Mouse (Mus musculus) embryonic facial prominence, embryonic 11.5 days (tissue): ENCODE data around the gene Dcbld1. TPM values are rescaled to one million over a fixed set of nuclear protein-coding genes. Genes with fewer than 3 reads are reported as not detected.

ENCODE experiments used
- ATAC-seq: fragments of 200-750 bp; cut with Nextera tagmentation; replicated peaks from 2 replicates; pipeline ENCODE4 v1.8.0; 2017; ENCODE audit warnings: low read depth; ENCODE audit not compliant: insufficient number of reproducible peaks, low FRiP score, low TSS enrichment
- DNase-seq: peaks from one replicate; pipeline ENCODE4 v3.0.0-alpha.2; 2015; ENCODE audit warnings: low spot score
- H3K27ac ChIP-seq: fragments of 300-500 bp; sonication (generic); replicated peaks from 2 replicates; pipeline ENCODE4 v1.5.1; 2014; ENCODE audit warnings: mild to moderate bottlenecking, low read depth, low read length, control low read depth
- H3K27me3 ChIP-seq: fragments of 300-500 bp; sonication (generic); 2 replicates; pipeline ENCODE4 v1.6.1; 2014; ENCODE audit warnings: mild to moderate bottlenecking, low read length, moderate library complexity, mixed read lengths; ENCODE audit not compliant: control insufficient read depth, insufficient read depth
- H3K36me3 ChIP-seq: fragments of 300-500 bp; sonication (generic); replicated peaks from 2 replicates; pipeline ENCODE4 v1.6.1; 2014; ENCODE audit warnings: low read depth, mild to moderate bottlenecking, low read length, moderate library complexity, mixed read lengths; ENCODE audit not compliant: control insufficient read depth, insufficient read depth
- H3K4me1 ChIP-seq: fragments of 300-500 bp; sonication (generic); 2 replicates; pipeline ENCODE4 v1.6.1; 2014; ENCODE audit warnings: low read length, mixed read lengths; ENCODE audit not compliant: control insufficient read depth, insufficient read depth
- H3K4me2 ChIP-seq: fragments of 300-500 bp; sonication (generic); 2 replicates; pipeline ENCODE4 v1.6.1; 2014; ENCODE audit warnings: low read depth, mild to moderate bottlenecking, control low read depth, low read length, moderate library complexity
- H3K4me3 ChIP-seq: fragments of 300-500 bp; sonication (generic); 2 replicates; pipeline ENCODE4 v1.5.1; 2014; ENCODE audit warnings: low read depth, low read length, control low read depth
- H3K9ac ChIP-seq: fragments of 300-500 bp; sonication (generic); replicated peaks from 2 replicates; pipeline ENCODE4 v1.6.1; 2014; ENCODE audit warnings: mild to moderate bottlenecking, control low read depth, low read length
- H3K9me3 ChIP-seq: fragments of 300-500 bp; sonication (generic); replicated peaks from 2 replicates; pipeline ENCODE4 v1.6.1; 2016; ENCODE audit warnings: mild to moderate bottlenecking, low read length, inconsistent platforms, mixed read lengths; ENCODE audit not compliant: control insufficient read depth
- WGBS: fragments of 180-500 bp; shearing (Covaris S2); extraction: QIAGEN DNeasy Blood & Tissue Kit; methylation state at CpG from one replicate; pipeline ENCODE4 v1.1.7; 2014; 5-methylcytosine and 5-hydroxymethylcytosine counted together
- polyA plus RNA-seq: library from polyadenylated mRNA; unstranded; fragments of >200 nt; fragmentation: Nextera tagmentation; extraction: Ambion mirVana; gene quantifications from 2 replicates; pipeline ENCODE4 v1.2.1, GENCODE M21; 2014

The Dcbld1 gene
- polyA plus RNA-seq, 1 experiment from 2014 or later = 20.9 TPM

DNA sequence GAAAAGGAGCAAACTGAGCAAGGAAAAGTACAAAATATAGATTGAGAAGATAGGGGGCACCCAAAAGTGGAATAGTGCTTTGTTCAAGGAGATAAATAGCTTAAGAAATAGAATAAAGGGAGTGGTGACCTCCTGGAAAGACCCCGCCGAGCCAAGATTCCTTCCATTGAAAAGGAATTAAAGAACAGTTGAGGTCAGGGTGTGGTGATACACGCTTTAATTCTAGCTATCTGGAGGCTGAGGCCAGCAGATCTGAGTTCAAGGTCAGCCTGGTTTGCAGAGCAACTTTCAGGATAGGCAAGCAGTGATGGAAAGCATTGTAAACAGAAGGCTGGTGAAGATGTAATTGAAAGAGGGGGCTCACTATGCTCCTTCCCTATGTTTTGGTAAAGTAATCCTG lies 12.8 kb downstream of the Dcbld1 start:
- H3K27ac ChIP-seq = no peak overlapping the region
- 72% methylated on average over 3 of the region's 3 CpGs for WGBS
- no peak overlapping the region for H3K4me3 ChIP-seq
- H3K4me2 ChIP-seq = no peak overlapping the region
- no peak for DNase-seq
- H3K9me3 ChIP-seq = no peaks in the 10 kb centered on the region
- H3K9ac ChIP-seq = no peak overlapping the region
- no peaks in the 10 kb centered on the region for H3K36me3 ChIP-seq
- no peaks in the 10 kb centered on the region for H3K27me3 ChIP-seq
- no peak for ATAC-seq
- no peaks in the 10 kb centered on the region for H3K4me1 ChIP-seq

DNA sequence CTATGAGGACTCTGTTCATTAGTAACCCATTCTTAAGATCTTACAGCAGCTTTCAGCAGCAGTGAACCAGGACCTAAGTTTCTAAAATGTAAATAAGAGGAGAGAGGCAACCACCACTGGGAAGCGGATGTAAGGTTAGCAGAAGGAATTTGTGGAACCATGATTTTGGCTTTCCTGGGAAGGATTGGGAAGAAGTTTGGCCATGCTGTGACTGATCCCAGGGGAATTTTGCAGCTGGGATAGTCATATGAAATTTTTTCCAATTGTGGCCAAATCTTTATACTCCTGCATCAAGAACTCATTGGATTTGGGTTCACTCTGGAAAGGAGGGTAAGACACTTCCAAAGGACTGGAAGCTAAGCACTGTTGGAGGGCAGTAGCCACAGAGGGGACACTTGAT lies 18.8 kb downstream of the Dcbld1 start:
- Histone ChIP-seq H3K4me1 (no peaks in the 10 kb centered on the region), H3K9me3 (no peaks in the 10 kb centered on the region), H3K36me3 (no peaks in the 10 kb centered on the region), H3K27me3 (no peaks in the 10 kb centered on the region), H3K9ac (no peak overlapping the region), H3K4me3 (no peak overlapping the region), H3K27ac (no peak overlapping the region), H3K4me2 (no peak overlapping the region)
- 87% methylated on average over 1 of the region's 1 CpGs for WGBS
- no peak for DNase-seq
- no peak for ATAC-seq

GRCm38 (mm10) chr10:52253426-52253825 lies 20.0 kb downstream of the Dcbld1 start:
- DNase-seq = no peak

GRCm38 (mm10) chr10:52257768-52258167 lies 24.3 kb downstream of the Dcbld1 start:
- DNase-seq = no peak
- no peak overlapping the region for H3K27ac ChIP-seq
- H3K4me1 ChIP-seq = no peaks in the 10 kb centered on the region
- H3K9me3 ChIP-seq = no peaks in the 10 kb centered on the region
- no peak overlapping the region for H3K4me3 ChIP-seq
- H3K4me2 ChIP-seq = no peak overlapping the region
- no peaks in the 10 kb centered on the region for H3K27me3 ChIP-seq
- no peaks in the 10 kb centered on the region for H3K36me3 ChIP-seq
- ATAC-seq = no peak
- H3K9ac ChIP-seq = no peak overlapping the region
- WGBS = 48% methylated on average over 2 of the region's 2 CpGs

More at GRCm38 (mm10) chr10:52253426-52253825, 20.0 kb downstream of the Dcbld1 start:
- Histone ChIP-seq H3K9me3 (no peaks in the 10 kb centered on the region), H3K27ac (no peak overlapping the region), H3K9ac (no peak overlapping the region), H3K4me2 (no peak overlapping the region), H3K36me3 (no peaks in the 10 kb centered on the region), H3K27me3 (no peaks in the 10 kb centered on the region), H3K4me1 (no peaks in the 10 kb centered on the region), H3K4me3 (no peak overlapping the region)
- 86% methylated on average over 11 of the region's 11 CpGs for WGBS
- no peak for ATAC-seq

DNA sequence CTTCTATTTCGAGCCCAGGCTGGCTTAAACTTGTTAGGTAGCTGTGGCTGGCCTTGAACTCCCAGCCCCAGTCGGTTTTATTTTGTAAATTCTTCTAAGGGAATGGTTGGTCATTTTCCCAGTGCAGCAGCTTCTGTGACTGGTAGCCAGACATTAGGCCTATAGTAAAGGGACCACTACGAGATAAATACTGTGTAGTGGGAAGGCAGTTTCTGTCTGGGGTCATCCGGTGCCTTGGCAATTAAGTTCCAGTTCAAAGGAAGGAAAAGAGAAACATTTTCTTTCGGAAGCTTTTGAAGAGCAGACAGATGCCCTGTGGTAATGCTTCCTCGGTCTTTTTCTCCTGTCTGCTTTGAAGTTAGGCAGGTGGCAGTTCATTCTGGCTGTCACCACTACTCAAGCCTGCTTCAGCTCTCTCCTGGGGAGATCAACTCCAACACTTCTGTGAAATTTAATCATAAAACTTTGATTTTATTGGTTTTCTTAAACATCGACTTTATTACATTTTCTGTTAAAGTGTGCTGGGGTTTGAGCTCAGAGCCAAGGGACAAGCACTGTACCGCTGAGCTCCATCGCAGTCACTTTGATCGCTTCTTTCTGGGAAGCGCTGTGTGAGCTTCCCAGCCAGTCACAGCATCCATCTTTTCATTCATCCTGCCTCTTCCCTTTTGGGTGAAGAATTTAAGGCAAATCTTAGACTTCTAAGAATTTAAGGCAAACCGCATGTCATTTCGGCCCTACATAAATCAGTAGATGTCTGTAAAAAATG lies 24.9 kb downstream of the Dcbld1 start:
- no peak overlapping the region for H3K9ac ChIP-seq
- no peak for ATAC-seq
- no peaks in the 10 kb centered on the region for H3K36me3 ChIP-seq
- WGBS = 60% methylated on average over 13 of the region's 13 CpGs
- H3K4me2 ChIP-seq = no peak overlapping the region
- H3K4me1 ChIP-seq = no peaks in the 10 kb centered on the region
- no peaks in the 10 kb centered on the region for H3K27me3 ChIP-seq
- H3K9me3 ChIP-seq = no peaks in the 10 kb centered on the region
- no peak for DNase-seq
- no peak overlapping the region for H3K4me3 ChIP-seq
- no peak overlapping the region for H3K27ac ChIP-seq

GRCm38 (mm10) chr10:52260209-52260608 lies 26.8 kb downstream of the Dcbld1 start:
- DNase-seq (no peak), ATAC-seq (no peak)
- Histone ChIP-seq H3K4me2 (no peak overlapping the region), H3K4me3 (no peak overlapping the region), H3K36me3 (no peaks in the 10 kb centered on the region), H3K4me1 (no peaks in the 10 kb centered on the region), H3K9ac (no peak overlapping the region), H3K9me3 (no peaks in the 10 kb centered on the region), H3K27ac (no peak overlapping the region), H3K27me3 (no peaks in the 10 kb centered on the region)
- 91% methylated on average over 4 of the region's 4 CpGs for WGBS

DNA sequence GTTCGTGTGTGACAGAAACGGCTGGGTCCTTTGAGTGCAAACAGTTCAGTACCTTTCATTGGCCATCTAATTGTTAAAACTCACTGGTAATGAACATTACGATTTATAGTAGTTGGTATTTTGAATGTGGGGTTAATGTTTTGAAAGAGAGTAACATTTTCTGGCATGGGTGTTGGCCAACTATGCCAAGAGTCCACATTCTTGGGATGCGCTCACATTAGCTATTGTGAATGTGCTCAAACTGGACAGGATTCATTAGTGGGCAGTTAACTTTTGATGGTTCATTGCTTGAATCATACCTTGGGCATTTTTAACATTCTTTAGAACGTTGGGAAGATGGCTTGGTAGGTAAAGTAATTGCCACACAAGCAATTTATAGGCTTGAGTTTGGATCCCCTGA lies 30.7 kb downstream of the Dcbld1 start:
- WGBS = 95% methylated on average over 5 of the region's 5 CpGs
- ATAC-seq (no peak), DNase-seq (no peak)
- H3K4me1 ChIP-seq = no peaks in the 10 kb centered on the region
- no peak overlapping the region for H3K27ac ChIP-seq
- H3K9me3 ChIP-seq = no peaks in the 10 kb centered on the region
- no peak overlapping the region for H3K4me3 ChIP-seq
- H3K9ac ChIP-seq = no peak overlapping the region
- no peaks in the 10 kb centered on the region for H3K27me3 ChIP-seq
- H3K36me3 ChIP-seq = no peaks in the 10 kb centered on the region
- no peak overlapping the region for H3K4me2 ChIP-seq

GRCm38 (mm10) chr10:52268879-52269278 lies 35.5 kb downstream of the Dcbld1 start:
- no peak overlapping the region for H3K4me2 ChIP-seq

More at GRCm38 (mm10) chr10:52268879-52269278, 35.5 kb downstream of the Dcbld1 start:
- Histone ChIP-seq H3K4me3 (no peak overlapping the region), H3K9me3 (no peaks in the 10 kb centered on the region), H3K9ac (no peak overlapping the region), H3K27ac (no peak overlapping the region), H3K36me3 (no peaks in the 10 kb centered on the region), H3K4me1 (no peaks in the 10 kb centered on the region), H3K27me3 (no peaks in the 10 kb centered on the region)
- DNase-seq = no peak
- WGBS = 86% methylated on average over 5 of the region's 5 CpGs
- ATAC-seq = no peak
